Mouse (Mus musculus): ENCODE measurements at regions not wholly inside any gene's neighbourhood (a gene's known extent, or its start where the extent isn't known, plus 50 kb on each side); places are given as distances from the start of the nearest gene placed in this dataset.

DNA sequence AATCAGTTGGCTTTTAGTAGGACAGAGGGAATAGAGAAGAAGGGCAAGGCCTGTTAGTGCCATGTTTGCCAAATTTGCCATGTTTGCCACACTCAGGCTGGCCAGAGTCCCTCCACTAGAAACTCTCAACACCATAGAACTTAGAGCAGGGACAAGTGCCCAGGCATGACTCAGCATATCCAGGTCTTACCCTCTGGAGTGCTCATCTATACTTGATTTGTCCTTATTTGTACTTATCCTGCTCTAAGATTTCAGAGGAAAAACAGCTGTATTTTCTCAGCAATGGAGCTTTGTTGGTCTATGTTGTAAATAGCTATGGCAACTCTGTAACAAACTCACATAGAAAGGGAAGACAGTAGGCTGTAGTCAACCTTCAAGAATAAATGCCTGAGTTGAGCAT lies 393.6 kb upstream of the Nrp1 start:
- H3K27ac ChIP-seq (ENCODE audit: low read length): no peak overlapping the region
- H3K27me3 ChIP-seq (replicated peaks; ENCODE audit: control insufficient read depth, insufficient read depth, low read length): no peaks in the 10 kb centered on the region
- no peaks in the 10 kb centered on the region for H3K36me3 ChIP-seq (ENCODE audit: control insufficient read depth, insufficient read depth)
- no peak overlapping the region for H3K4me3 ChIP-seq (replicated peaks; ENCODE audit: low read length)
- H3K9ac ChIP-seq (replicated peaks; ENCODE audit: low read depth, low read length): no peak overlapping the region
- H3K9me3 ChIP-seq (ENCODE audit: control insufficient read depth, low read length): no peaks in the 10 kb centered on the region
- H3K4me2 ChIP-seq (ENCODE audit: low read length): no peak overlapping the region
- H3K4me1 ChIP-seq (replicated peaks; ENCODE audit: control insufficient read depth, insufficient read depth, low read length): no peaks in the 10 kb centered on the region
- ATAC-seq: no peak

- WGBS: 71% methylated on average over 2 of the region's 2 CpGs
- no peak overlapping the region for H3K27ac ChIP-seq (ENCODE audit: low read length)
- ATAC-seq: no peak
- no peaks in the 10 kb centered on the region for H3K27me3 ChIP-seq (replicated peaks; ENCODE audit: control insufficient read depth, insufficient read depth, low read length)
- no peaks in the 10 kb centered on the region for H3K4me1 ChIP-seq (replicated peaks; ENCODE audit: control insufficient read depth, insufficient read depth, low read length)
- no peaks in the 10 kb centered on the region for H3K9me3 ChIP-seq (ENCODE audit: control insufficient read depth, low read length)
- no peak overlapping the region for H3K4me3 ChIP-seq (replicated peaks; ENCODE audit: low read length)
- no peak overlapping the region for H3K4me2 ChIP-seq (ENCODE audit: low read length)
- H3K36me3 ChIP-seq (ENCODE audit: control insufficient read depth, insufficient read depth): no peaks in the 10 kb centered on the region
- H3K9ac ChIP-seq (replicated peaks; ENCODE audit: low read depth, low read length): no peak overlapping the region
These were observed 393.1 kb upstream of the Nrp1 start for GRCm38 (mm10) chr8:127965341-127965740.

DNA sequence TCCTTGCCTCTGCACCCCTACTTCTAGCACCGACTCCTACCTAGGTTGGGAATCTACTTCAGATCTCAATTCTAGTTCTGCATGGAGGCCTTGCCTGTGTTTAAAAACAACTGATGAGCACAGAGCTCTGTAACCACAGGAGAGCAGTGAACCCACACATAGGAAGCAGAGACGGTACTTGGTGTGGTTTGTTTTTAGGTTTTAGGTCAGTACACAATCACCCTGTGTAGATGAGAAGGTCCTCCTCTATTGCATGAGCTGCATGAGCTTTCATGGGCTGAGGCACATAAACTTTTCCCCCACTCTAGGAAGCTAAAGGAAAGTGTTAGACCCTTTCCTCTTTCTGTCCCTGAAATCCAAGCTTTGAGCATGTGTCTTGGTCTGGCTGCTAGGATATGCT lies 390.4 kb upstream of the Nrp1 start:
- H3K27me3 ChIP-seq (replicated peaks; ENCODE audit: control insufficient read depth, insufficient read depth, low read length): no peaks in the 10 kb centered on the region
- ATAC-seq: no peak
- no peak overlapping the region for H3K4me3 ChIP-seq (replicated peaks; ENCODE audit: low read length)
- H3K36me3 ChIP-seq (ENCODE audit: control insufficient read depth, insufficient read depth): no peaks in the 10 kb centered on the region
- no peak overlapping the region for H3K9ac ChIP-seq (replicated peaks; ENCODE audit: low read depth, low read length)
- no peaks in the 10 kb centered on the region for H3K4me1 ChIP-seq (replicated peaks; ENCODE audit: control insufficient read depth, insufficient read depth, low read length)
- no peak overlapping the region for H3K27ac ChIP-seq (ENCODE audit: low read length)
- no peaks in the 10 kb centered on the region for H3K9me3 ChIP-seq (ENCODE audit: control insufficient read depth, low read length)
- no peak overlapping the region for H3K4me2 ChIP-seq (ENCODE audit: low read length)
- WGBS: 99% methylated on average over 2 of the region's 2 CpGs

- Histone ChIP-seq H3K9me3 (ENCODE audit: control insufficient read depth, low read length) (no peaks in the 10 kb centered on the region), H3K4me3 (replicated peaks; ENCODE audit: low read length) (no peak overlapping the region), H3K27me3 (replicated peaks; ENCODE audit: control insufficient read depth, insufficient read depth, low read length) (no peaks in the 10 kb centered on the region), H3K27ac (ENCODE audit: low read length) (no peak overlapping the region), H3K4me2 (ENCODE audit: low read length) (no peak overlapping the region), H3K4me1 (replicated peaks; ENCODE audit: control insufficient read depth, insufficient read depth, low read length) (no peaks in the 10 kb centered on the region), H3K9ac (replicated peaks; ENCODE audit: low read depth, low read length) (no peak overlapping the region), H3K36me3 (ENCODE audit: control insufficient read depth, insufficient read depth) (no peaks in the 10 kb centered on the region)
- no peak for ATAC-seq
- 98% methylated on average over 2 of the region's 2 CpGs for whole genome bisulfite sequencing
These were observed 385.2 kb upstream of the Nrp1 start for GRCm38 (mm10) chr8:127973194-127973593.

- no peak for ATAC-seq
- no peak overlapping the region for H3K4me3 ChIP-seq (replicated peaks; ENCODE audit: low read length)
- 38% methylated on average over 2 of the region's 2 CpGs for WGBS
- H3K4me1 ChIP-seq (replicated peaks; ENCODE audit: control insufficient read depth, insufficient read depth, low read length): no peaks in the 10 kb centered on the region
- H3K27me3 ChIP-seq (replicated peaks; ENCODE audit: control insufficient read depth, insufficient read depth, low read length): no peaks in the 10 kb centered on the region
- no peaks in the 10 kb centered on the region for H3K36me3 ChIP-seq (ENCODE audit: control insufficient read depth, insufficient read depth)
- H3K9ac ChIP-seq (replicated peaks; ENCODE audit: low read depth, low read length): no peak overlapping the region
- no peak overlapping the region for H3K27ac ChIP-seq (ENCODE audit: low read length)
- H3K9me3 ChIP-seq (ENCODE audit: control insufficient read depth, low read length): no peaks in the 10 kb centered on the region
- no peak overlapping the region for H3K4me2 ChIP-seq (ENCODE audit: low read length)
These were observed 380.7 kb upstream of the Nrp1 start for GRCm38 (mm10) chr8:127977746-127978145.

DNA sequence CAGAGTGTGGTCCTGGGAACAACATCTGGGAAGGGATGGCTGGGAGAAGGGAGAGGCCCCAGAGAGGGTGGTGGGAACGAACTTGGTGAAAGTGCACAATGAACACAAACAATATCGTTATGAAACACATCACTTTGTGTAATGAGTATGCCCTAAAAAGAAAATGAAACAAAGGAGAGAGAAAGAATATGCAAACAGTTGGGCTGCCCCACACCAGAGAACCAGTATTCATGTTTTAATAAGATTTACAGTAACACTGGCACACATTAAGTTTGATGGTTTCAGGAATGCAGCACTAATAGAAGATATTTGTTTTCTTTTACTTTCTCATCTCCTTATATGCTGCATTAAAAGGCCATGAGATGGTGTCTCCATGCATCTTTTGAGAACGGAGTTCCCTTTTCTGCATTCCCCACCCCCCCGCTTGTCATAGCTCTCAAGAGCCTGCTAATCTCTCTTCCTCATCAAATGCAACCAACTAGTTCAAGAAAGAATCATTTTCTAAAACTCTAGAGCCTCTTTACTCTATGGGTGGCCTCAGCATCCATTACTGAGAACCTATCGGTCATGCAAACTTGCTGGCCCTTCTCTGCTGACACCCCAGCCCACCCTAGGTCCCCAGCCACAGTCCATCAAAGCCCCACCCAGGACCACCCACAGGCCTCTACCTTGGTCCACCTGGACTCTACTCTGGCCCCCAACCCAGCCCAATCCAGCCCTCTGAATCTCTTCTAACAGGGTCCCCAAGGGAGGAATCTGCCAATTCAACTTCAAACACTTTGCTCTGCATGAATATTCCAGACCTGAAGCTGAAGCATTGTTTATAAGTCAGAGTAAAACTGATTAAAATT lies 379.0 kb upstream of the Nrp1 start:
- no peak overlapping the region for H3K9ac ChIP-seq (replicated peaks; ENCODE audit: low read depth, low read length)
- H3K4me2 ChIP-seq (ENCODE audit: low read length): no peak overlapping the region
- H3K9me3 ChIP-seq (ENCODE audit: control insufficient read depth, low read length): no peaks in the 10 kb centered on the region
- no peaks in the 10 kb centered on the region for H3K36me3 ChIP-seq (ENCODE audit: control insufficient read depth, insufficient read depth)
- no peak overlapping the region for H3K4me3 ChIP-seq (replicated peaks; ENCODE audit: low read length)
- no peak overlapping the region for H3K27ac ChIP-seq (ENCODE audit: low read length)
- H3K27me3 ChIP-seq (replicated peaks; ENCODE audit: control insufficient read depth, insufficient read depth, low read length): no peaks in the 10 kb centered on the region
- WGBS: 60% methylated on average over 5 of the region's 5 CpGs
- no peak for ATAC-seq
- H3K4me1 ChIP-seq (replicated peaks; ENCODE audit: control insufficient read depth, insufficient read depth, low read length): no peaks in the 10 kb centered on the region

DNA sequence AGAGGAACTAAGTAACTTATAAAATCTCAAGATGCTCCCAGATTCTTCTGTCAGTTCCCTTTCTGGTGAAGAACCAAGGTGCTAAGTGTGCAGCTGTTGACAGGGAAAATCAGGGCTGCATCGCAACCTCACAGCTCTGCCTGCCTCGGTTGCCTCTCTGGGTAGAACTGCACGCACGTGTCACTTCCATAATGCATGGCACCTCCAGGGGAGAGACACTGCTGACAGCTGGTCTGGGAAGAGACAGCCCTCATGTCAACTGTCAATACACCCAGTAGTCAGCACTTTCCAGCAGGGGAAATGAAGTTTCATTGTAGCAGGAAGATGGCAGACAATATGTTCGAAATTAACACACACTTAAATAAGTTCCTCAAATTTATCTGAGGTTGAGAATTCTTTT lies 376.2 kb upstream of the Nrp1 start:
- no peak for ATAC-seq
- Histone ChIP-seq H3K4me1 (replicated peaks; ENCODE audit: control insufficient read depth, insufficient read depth, low read length) (peaks cover 4% of the 10 kb centered on the region; the same call in 1 of the 2 replicates), H3K4me2 (ENCODE audit: low read length) (no peak overlapping the region), H3K36me3 (ENCODE audit: control insufficient read depth, insufficient read depth) (no peaks in the 10 kb centered on the region), H3K27ac (ENCODE audit: low read length) (no peak overlapping the region), H3K27me3 (replicated peaks; ENCODE audit: control insufficient read depth, insufficient read depth, low read length) (no peaks in the 10 kb centered on the region), H3K9me3 (ENCODE audit: control insufficient read depth, low read length) (no peaks in the 10 kb centered on the region; the same call in 1 of the 2 replicates), H3K9ac (replicated peaks; ENCODE audit: low read depth, low read length) (no peak overlapping the region), H3K4me3 (replicated peaks; ENCODE audit: low read length) (no peak overlapping the region)
- WGBS: 70% methylated on average over 5 of the region's 5 CpGs

- Histone ChIP-seq H3K27me3 (replicated peaks; ENCODE audit: control insufficient read depth, insufficient read depth, low read length) (no peaks in the 10 kb centered on the region), H3K4me2 (ENCODE audit: low read length) (no peak overlapping the region), H3K9ac (replicated peaks; ENCODE audit: low read depth, low read length) (no peak overlapping the region), H3K4me3 (replicated peaks; ENCODE audit: low read length) (no peak overlapping the region), H3K4me1 (replicated peaks; ENCODE audit: control insufficient read depth, insufficient read depth, low read length) (peaks cover 4% of the 10 kb centered on the region; the same call in 1 of the 2 replicates), H3K9me3 (ENCODE audit: control insufficient read depth, low read length) (no peaks in the 10 kb centered on the region; the same call in 1 of the 2 replicates), H3K27ac (ENCODE audit: low read length) (no peak overlapping the region), H3K36me3 (ENCODE audit: control insufficient read depth, insufficient read depth) (no peaks in the 10 kb centered on the region)
- ATAC-seq: no peak
- 74% methylated on average over 6 of the region's 6 CpGs for WGBS
These were observed 372.8 kb upstream of the Nrp1 start for GRCm38 (mm10) chr8:127985616-127986015.

DNA sequence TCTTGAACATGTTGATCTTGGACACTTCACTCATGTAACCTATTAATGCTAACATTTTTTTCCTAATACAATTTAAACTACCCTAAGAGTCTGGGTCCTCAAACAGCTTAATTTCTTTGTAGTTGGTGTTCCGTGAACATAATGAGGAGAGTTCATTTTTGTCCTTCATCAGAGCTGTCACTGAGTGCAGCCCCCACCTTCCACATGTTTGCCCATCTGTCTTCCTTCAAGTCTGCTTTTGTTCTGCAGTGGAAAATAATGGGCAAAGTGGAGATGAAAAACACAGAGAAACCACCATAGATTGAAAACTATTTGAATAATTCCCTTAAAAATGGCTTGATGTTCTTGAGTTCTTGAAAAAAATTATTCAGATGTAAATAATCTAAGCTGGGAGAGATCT lies 369.5 kb upstream of the Nrp1 start:
- Histone ChIP-seq H3K4me2 (ENCODE audit: low read length) (no peak overlapping the region), H3K27me3 (replicated peaks; ENCODE audit: control insufficient read depth, insufficient read depth, low read length) (no peaks in the 10 kb centered on the region), H3K36me3 (ENCODE audit: control insufficient read depth, insufficient read depth) (no peaks in the 10 kb centered on the region), H3K9me3 (ENCODE audit: control insufficient read depth, low read length) (no peaks in the 10 kb centered on the region; the same call in 1 of the 2 replicates), H3K4me3 (replicated peaks; ENCODE audit: low read length) (no peak overlapping the region), H3K4me1 (replicated peaks; ENCODE audit: control insufficient read depth, insufficient read depth, low read length) (peaks cover 6% of the 10 kb centered on the region; the same call in 1 of the 2 replicates), H3K27ac (ENCODE audit: low read length) (no peak overlapping the region), H3K9ac (replicated peaks; ENCODE audit: low read depth, low read length) (no peak overlapping the region)
- ATAC-seq: no peak
- WGBS: 46% methylated on average over 1 of the region's 1 CpGs
